Comparison of ENCODE assay signal across 8 mouse cellular contexts in genomic region chr16:38742113-38742658, GRCm38 (mm10). TPM values are rescaled to one million over a fixed set of nuclear protein-coding genes. Genes with fewer than 3 reads are reported as not detected.
DNase-seq lines count a peak whose midpoint lies in the region; ATAC-seq and TF ChIP-seq lines count a peak whose summit lies in the region.

Gene B4galt4 (plus strand): TSS chr16:38742264.

- no peak for TF ChIP-seq CTCF in spleen, adult 2 months (IDR thresholded peaks at IDR 0.05; ENCODE audit: extremely low read depth, insufficient read depth, insufficient read length, insufficient replicate concordance)

- H3K9me3 ChIP-seq in forebrain, embryonic 12.5 days, result no peaks in the 10 kb centered on the region
- no peaks in the 10 kb centered on the region for H3K9me3 ChIP-seq in heart, embryonic 15.5 days (replicated peaks)
- no peaks in the 10 kb centered on the region for H3K9me3 ChIP-seq in liver, embryonic 13.5 days (replicated peaks)
- no peaks in the 10 kb centered on the region for H3K9me3 ChIP-seq in neural tube, embryonic 12.5 days

- no peak within 1 kb of the TSS for H3K27ac ChIP-seq in spleen, adult 2 months (ENCODE audit: insufficient read depth, low read length)
- H3K27ac ChIP-seq in forebrain, embryonic 12.5 days, result peak within 1 kb of the TSS; percentile 72
- peak within 1 kb of the TSS; percentile 84 for H3K27ac ChIP-seq in heart, embryonic 15.5 days
- no peak within 1 kb of the TSS for H3K27ac ChIP-seq in liver, embryonic 13.5 days
- peak within 1 kb of the TSS; percentile 55 for H3K27ac ChIP-seq in neural tube, embryonic 12.5 days

- peak; percentile 96 for ATAC-seq in forebrain, embryonic 12.5 days (ENCODE audit: low FRiP score)
- ATAC-seq in heart, embryonic 15.5 days (replicated peaks; ENCODE audit: insufficient number of reproducible peaks, insufficient read depth, low FRiP score, low read depth), result peak; percentile 96
- peak; percentile 48 for ATAC-seq in liver, embryonic 13.5 days (ENCODE audit: low read depth)
- ATAC-seq in neural tube, embryonic 12.5 days (ENCODE audit: low FRiP score, low read depth), result peak; percentile 94

- peak within 1 kb of the TSS; percentile 63 for H3K4me3 ChIP-seq in spleen, adult 2 months (ENCODE audit: extremely low read depth, insufficient read depth, insufficient read length)
- peak within 1 kb of the TSS; percentile 81 for H3K4me3 ChIP-seq in forebrain, embryonic 12.5 days (replicated peaks)
- peak within 1 kb of the TSS; percentile 94 for H3K4me3 ChIP-seq in heart, embryonic 15.5 days
- peak within 1 kb of the TSS; percentile 57 for H3K4me3 ChIP-seq in liver, embryonic 13.5 days (replicated peaks)
- H3K4me3 ChIP-seq in neural tube, embryonic 12.5 days, result peak within 1 kb of the TSS; percentile 75

- H3K36me3 ChIP-seq in spleen, adult 2 months (ENCODE audit: control insufficient read depth, insufficient read depth, low read length), result no peaks in the 10 kb centered on the region
- H3K36me3 ChIP-seq in forebrain, embryonic 12.5 days (replicated peaks), result no peaks in the 10 kb centered on the region
- no peaks in the 10 kb centered on the region for H3K36me3 ChIP-seq in heart, embryonic 15.5 days
- no peaks in the 10 kb centered on the region for H3K36me3 ChIP-seq in liver, embryonic 13.5 days
- no peaks in the 10 kb centered on the region for H3K36me3 ChIP-seq in neural tube, embryonic 12.5 days

- under 1% methylated on average over 69 of the region's 69 CpGs for WGBS in spleen, adult 2 months
- WGBS in forebrain, embryonic 12.5 days, result under 1% methylated on average over 68 of the region's 69 CpGs
- WGBS in heart, embryonic 15.5 days, result under 1% methylated on average over 69 of the region's 69 CpGs
- WGBS in liver, embryonic 13.5 days (ENCODE audit: insufficient replicate concordance), result under 1% methylated on average over 68 of the region's 69 CpGs
- under 1% methylated on average over 69 of the region's 69 CpGs for WGBS in neural tube, embryonic 12.5 days

- peak within 1 kb of the TSS; percentile 82 for H3K9ac ChIP-seq in forebrain, embryonic 12.5 days
- H3K9ac ChIP-seq in heart, embryonic 15.5 days, result peak within 1 kb of the TSS; percentile 93
- H3K9ac ChIP-seq in liver, embryonic 13.5 days, result peak within 1 kb of the TSS; percentile 54
- H3K9ac ChIP-seq in neural tube, embryonic 12.5 days, result peak within 1 kb of the TSS; percentile 87

- H3K4me1 ChIP-seq in spleen, adult 2 months (ENCODE audit: control insufficient read depth, insufficient read depth, insufficient read length), result peaks cover 3% of the 10 kb centered on the region; the same call in 1 of the 2 replicates
- H3K4me1 ChIP-seq in forebrain, embryonic 12.5 days, result peaks cover 12% of the 10 kb centered on the region
- peaks cover 10% of the 10 kb centered on the region for H3K4me1 ChIP-seq in heart, embryonic 15.5 days (replicated peaks)
- H3K4me1 ChIP-seq in liver, embryonic 13.5 days (replicated peaks), result peaks cover 4% of the 10 kb centered on the region
- H3K4me1 ChIP-seq in neural tube, embryonic 12.5 days, result peaks cover 9% of the 10 kb centered on the region; the same call in 1 of the 2 replicates

- peak in 1 of 2 experiments; percentile 27 for DNase-seq in spleen, adult 2 months (ENCODE audit: low read depth in 1 of 2, low spot score in 2 of 2)
- DNase-seq in spleen, adult 12 weeks (ENCODE audit: low spot score), result no peak
- peak; percentile 90 for DNase-seq in kidney, postnatal 14 days
- no peak for DNase-seq in liver, embryonic 13.5 days
- DNase-seq in testis, postnatal 14 days (ENCODE audit: low spot score), result peak; percentile 74

- peak within 1 kb of the TSS; percentile 84 for H3K4me2 ChIP-seq in forebrain, embryonic 12.5 days
- peak within 1 kb of the TSS; percentile 95 for H3K4me2 ChIP-seq in heart, embryonic 15.5 days
- H3K4me2 ChIP-seq in liver, embryonic 13.5 days, result peak within 1 kb of the TSS; percentile 68
- H3K4me2 ChIP-seq in neural tube, embryonic 12.5 days (replicated peaks), result peak within 1 kb of the TSS; percentile 96

- no peaks in the 10 kb centered on the region for H3K27me3 ChIP-seq in spleen, adult 2 months (ENCODE audit: control insufficient read depth, insufficient read depth, low read length)
- H3K27me3 ChIP-seq in forebrain, embryonic 12.5 days, result no peaks in the 10 kb centered on the region
- H3K27me3 ChIP-seq in heart, embryonic 15.5 days, result no peaks in the 10 kb centered on the region
- H3K27me3 ChIP-seq in liver, embryonic 13.5 days, result peaks cover 66% of the 10 kb centered on the region
- no peaks in the 10 kb centered on the region; the same call in 1 of the 2 replicates for H3K27me3 ChIP-seq in neural tube, embryonic 12.5 days (replicated peaks)

- no peak for TF ChIP-seq POLR2A in spleen, adult 2 months (IDR thresholded peaks at IDR 0.05; ENCODE audit: low read depth, low read length)

RNA-seq across cellular contexts. Expression of gene B4galt4, which starts in this region (rescaled TPM):
- 1.5 and 2.3 TPM in 2 replicates for polyA plus RNA-seq in spleen, adult 2 months (2012; rRNA removed)
- 21.1 and 25.6 TPM in 2 replicates for polyA plus RNA-seq in forebrain, embryonic 12.5 days (2016; fragmentation: Nextera tagmentation; extraction: Ambion mirVana)
- 21.9 and 24.9 TPM in 2 replicates for polyA plus RNA-seq in heart, embryonic 15.5 days (2015; fragmentation: Nextera tagmentation; extraction: Ambion mirVana)
- 3.6 and 4.1 TPM in 2 replicates for polyA plus RNA-seq in liver, embryonic 13.5 days (2015; fragmentation: Nextera tagmentation; extraction: Ambion mirVana)
- polyA plus RNA-seq in neural tube, embryonic 12.5 days (2016; fragmentation: Nextera tagmentation; extraction: Ambion mirVana), result 20.7 and 21.4 TPM in 2 replicates

Comparison
In these comparisons a context has a peak if more than half of its experiments do, and no peak if none do; other contexts are left out.
1. DNase-seq: peak in kidney, postnatal 14 days (single experiment) and testis, postnatal 14 days (single experiment); none in spleen, adult 12 weeks (single experiment) and liver, embryonic 13.5 days (single experiment).
2. H3K27ac ChIP-seq: peak in forebrain, embryonic 12.5 days (single experiment), heart, embryonic 15.5 days (single experiment) and neural tube, embryonic 12.5 days (single experiment); none in spleen, adult 2 months (single experiment) and liver, embryonic 13.5 days (single experiment).
3. Peak in every context shown above with its lines, with median percentiles within 50 percentile points of each other: H3K4me3 ChIP-seq, ATAC-seq, H3K4me2 ChIP-seq and H3K9ac ChIP-seq.